Mouse (Mus musculus): ENCODE measurements around the gene Wfdc8. TPM values are rescaled to one million over a fixed set of nuclear protein-coding genes. Genes with fewer than 3 reads are reported as not detected.
A peak's percentile ranks its signal among the peaks of the same experiment; 100 is the strongest.

Gene Wfdc8
- total RNA-seq, 2 experiments from 2014 or later, result not detected

DNA sequence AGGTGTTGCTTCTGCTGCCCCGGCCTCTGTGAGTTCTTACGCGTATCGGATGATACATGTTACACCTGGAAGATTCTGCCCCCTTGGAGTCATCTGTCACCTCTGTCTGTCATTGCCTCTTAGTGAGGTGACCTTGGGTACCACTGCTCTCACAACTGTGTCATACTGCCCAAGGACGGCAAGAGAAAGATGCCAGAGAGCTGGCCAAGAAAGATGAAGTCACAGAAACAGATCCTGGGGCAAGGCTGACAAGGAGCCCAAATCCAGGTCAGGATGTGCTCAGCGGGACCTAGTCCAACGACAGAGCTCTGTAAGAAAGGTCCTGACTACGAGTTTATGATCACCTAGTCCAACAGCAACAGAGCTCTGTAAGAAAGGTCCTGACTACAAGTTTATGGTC is 53.3 kb downstream of the Wfdc8 start:
- DNase-seq (ENCODE audit: extremely low spot score in 1 of 2, low spot score in 2 of 2), result no peak
- intact Hi-C loops (cut with DNase I), result loop anchor here (5.0 kb wide), 1 partner anchor 143 kb away; no protein-coding TSS in a partner anchor
- TF ChIP-seq CTCF (IDR thresholded peaks at IDR 0.05), result no peak
- Histone ChIP-seq H3K4me3 (no peak overlapping the region), H3K27ac (no peak overlapping the region)

- DNase-seq (ENCODE audit: extremely low spot score in 1 of 2, low spot score in 2 of 2), result no peak
- Histone ChIP-seq H3K4me3 (no peak overlapping the region), H3K27ac (no peak overlapping the region)
- no peak for TF ChIP-seq CTCF (IDR thresholded peaks at IDR 0.05)
- intact Hi-C loops (cut with DNase I), result loop anchor here (1.0 kb wide), 1 partner anchor 17 kb away; no protein-coding TSS in a partner anchor
Observed at GRCm38 (mm10) chr2:164558991-164559645, 54.3 kb downstream of the Wfdc8 start.

DNA sequence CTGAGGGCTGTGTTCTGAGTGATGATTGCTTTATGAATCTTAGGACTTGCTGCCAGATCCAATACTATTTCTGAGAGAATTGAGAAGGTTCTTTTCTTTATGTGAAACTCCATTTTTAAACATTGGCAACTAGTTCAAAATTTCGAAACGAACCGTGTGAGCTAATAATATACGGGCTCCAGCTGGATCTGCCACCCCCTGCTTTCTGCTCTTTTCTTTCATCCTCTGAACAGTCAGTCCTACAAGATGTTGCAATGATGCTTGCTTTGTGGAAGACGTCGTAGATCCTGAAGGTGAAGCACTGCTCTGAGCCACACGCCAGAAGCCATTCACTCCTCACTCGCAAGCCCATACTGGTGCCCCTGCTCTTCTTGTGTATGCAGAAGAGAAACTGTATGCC is 55.0 kb downstream of the Wfdc8 start:
- intact Hi-C loops (cut with DNase I), result loop anchor here (1.0 kb wide), 1 partner anchor 16 kb away; no protein-coding TSS in a partner anchor
- H3K27ac ChIP-seq, result no peak overlapping the region

DNA sequence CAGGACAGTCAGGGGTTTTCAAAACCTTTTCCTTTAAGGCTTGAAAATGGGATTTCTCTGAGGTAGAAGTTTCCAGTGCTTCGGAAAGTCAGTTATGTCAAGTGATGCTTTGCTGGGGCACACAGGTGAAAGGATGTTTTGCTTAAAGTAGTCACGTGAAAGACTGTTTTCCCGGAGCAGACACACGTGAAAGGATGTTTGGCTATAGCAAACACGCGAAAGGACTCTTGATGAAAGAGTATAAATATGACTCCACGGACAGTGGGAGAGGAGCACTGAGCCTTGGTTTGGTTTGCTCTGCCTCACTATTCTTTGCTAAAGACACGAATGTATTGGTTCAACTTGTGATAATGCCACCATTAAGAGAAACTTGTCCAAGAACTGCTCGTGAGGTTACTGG is 61.9 kb downstream of the Wfdc8 start:
- no peak overlapping the region for H3K27ac ChIP-seq
- H3K4me3 ChIP-seq, result no peak overlapping the region
- intact Hi-C loops (cut with DNase I), result no loop called here
- DNase-seq (ENCODE audit: extremely low spot score in 1 of 2, low spot score in 2 of 2), result no peak
- TF ChIP-seq CTCF (IDR thresholded peaks at IDR 0.05), result no peak

More for the DNA sequence above, 55.0 kb downstream of the Wfdc8 start:
- DNase-seq (ENCODE audit: extremely low spot score in 1 of 2, low spot score in 2 of 2), result peak in 1 of 2 experiments; percentile 30
- TF ChIP-seq CTCF (IDR thresholded peaks at IDR 0.05), result no peak
- no peak overlapping the region for H3K4me3 ChIP-seq

DNA sequence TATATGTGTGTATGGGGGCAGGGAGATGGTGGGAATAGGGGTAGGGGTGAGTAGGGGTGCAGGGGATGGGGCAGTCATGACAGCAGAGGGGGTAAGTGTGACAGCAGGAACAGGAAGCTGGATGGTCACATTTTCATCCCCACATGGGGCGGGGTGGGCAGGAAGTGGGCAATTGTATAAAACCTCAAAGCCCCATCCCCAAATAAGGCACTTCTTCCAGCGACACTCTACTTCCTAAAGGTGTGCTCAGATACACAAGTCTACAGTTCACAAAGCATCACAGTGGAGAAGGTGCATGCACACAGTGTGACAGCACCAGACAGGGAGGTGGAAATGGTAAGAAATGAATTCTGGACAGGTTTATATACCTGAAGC is 62.5 kb downstream of the Wfdc8 start:
- intact Hi-C loops (cut with DNase I), result no loop called here
- TF ChIP-seq CTCF (IDR thresholded peaks at IDR 0.05), result no peak
- DNase-seq (ENCODE audit: extremely low spot score in 1 of 2, low spot score in 2 of 2), result no peak
- peak overlapping the region; percentile 61 for H3K27ac ChIP-seq
- no peak overlapping the region for H3K4me3 ChIP-seq

GRCm38 (mm10) chr2:164549963-164550894 is 63.2 kb downstream of the Wfdc8 start:
- DNase-seq (ENCODE audit: extremely low spot score in 1 of 2, low spot score in 2 of 2), result peak in 1 of 2 experiments; percentile 36
- intact Hi-C loops (cut with DNase I), result no loop called here
- Histone ChIP-seq H3K27ac (peak overlapping the region; percentile 61), H3K4me3 (no peak overlapping the region)
- no peak for TF ChIP-seq CTCF (IDR thresholded peaks at IDR 0.05)

- intact Hi-C loops (cut with DNase I), result no loop called here
- DNase-seq (ENCODE audit: extremely low spot score in 1 of 2, low spot score in 2 of 2), result no peak
- Histone ChIP-seq H3K27ac (no peak overlapping the region), H3K4me3 (no peak overlapping the region)
- no peak for TF ChIP-seq CTCF (IDR thresholded peaks at IDR 0.05)
Observed at GRCm38 (mm10) chr2:164549338-164549737, 64.1 kb downstream of the Wfdc8 start.

Other genes starting within 250 kb of the Wfdc8 start
- not detected for gene Slpi, start 224.5 kb downstream of the Wfdc8 start, total RNA-seq (2021)
- gene Rbpjl, start 210.5 kb downstream of the Wfdc8 start, total RNA-seq (2021), result under 1 TPM; 0.20 to 0.23 TPM
- gene Matn4, start 208.5 kb downstream of the Wfdc8 start, total RNA-seq (2021), result 10 to 100 TPM; 10.4 to 11.0 TPM
- 10 to 100 TPM; 78.7 to 93.2 TPM for gene Sdc4, start 169.7 kb downstream of the Wfdc8 start, total RNA-seq (2021)
- gene Sys1, start 156.7 kb downstream of the Wfdc8 start, total RNA-seq (2021), result 10 to 100 TPM; 40.8 to 41.3 TPM
- gene Gm20458, start 152.7 kb downstream of the Wfdc8 start, total RNA-seq (2021), result 10 to 100 TPM; 10.2 to 14.1 TPM
- not detected for gene Trp53tg5, start 139.9 kb downstream of the Wfdc8 start, total RNA-seq (2021)
- 100 to 1,000 TPM; 102 to 106 TPM for gene Dbndd2, start 127.5 kb downstream of the Wfdc8 start, total RNA-seq (2021)
- 10 to 100 TPM; 86.3 to 87.0 TPM for gene Pigt, start 116.1 kb downstream of the Wfdc8 start, total RNA-seq (2021)
- 1 to 10 TPM in 1 of 2 experiments, under 1 TPM in 1; 0.70 to 1.3 TPM for gene Wfdc2, start 51.2 kb downstream of the Wfdc8 start, total RNA-seq (2021)
- gene Spint3, start 40.2 kb downstream of the Wfdc8 start, total RNA-seq (2021), result not detected
- gene Wfdc6a, start 28.2 kb downstream of the Wfdc8 start, total RNA-seq (2021), result not detected
- gene Eppin, start 20.0 kb downstream of the Wfdc8 start, total RNA-seq (2021), result not detected
- gene Wfdc6b, start 104 bp downstream of the Wfdc8 start, total RNA-seq (2021), result not detected
- not detected for gene Wfdc16, start 25.2 kb upstream of the Wfdc8 start, total RNA-seq (2021)
- not detected for gene Wfdc10, start 42.4 kb upstream of the Wfdc8 start, total RNA-seq (2021)
- not detected for gene Wfdc9, start 43.0 kb upstream of the Wfdc8 start, total RNA-seq (2021)
- gene Wfdc11, start 60.5 kb upstream of the Wfdc8 start, total RNA-seq (2021), result not detected
- not detected for gene Wfdc13, start 71.5 kb upstream of the Wfdc8 start, total RNA-seq (2021)
- not detected for gene Spint4, start 84.9 kb upstream of the Wfdc8 start, total RNA-seq (2021)
- not detected for gene Spint5, start 101.7 kb upstream of the Wfdc8 start, total RNA-seq (2021)
- 1 to 10 TPM; 1.4 to 1.6 TPM for gene Wfdc3, start 132.3 kb upstream of the Wfdc8 start, total RNA-seq (2021)
- gene Dnttip1, start 132.4 kb upstream of the Wfdc8 start, total RNA-seq (2021), result 10 to 100 TPM; 37.6 to 37.9 TPM
- under 1 TPM in 1 of 2 experiments, not detected in 1; 0.36 TPM for gene Ube2c, start 156.3 kb upstream of the Wfdc8 start, total RNA-seq (2021)
- gene Tnnc2, start 166.3 kb upstream of the Wfdc8 start, total RNA-seq (2021), result 1 to 10 TPM in 1 of 2 experiments, not detected in 1; 1.1 TPM
- gene Snx21, start 172.2 kb upstream of the Wfdc8 start, total RNA-seq (2021), result 10 to 100 TPM; 54.4 to 57.2 TPM
- gene Acot8, start 191.3 kb upstream of the Wfdc8 start, total RNA-seq (2021), result 10 to 100 TPM; 26.6 to 28.3 TPM
- 1 to 10 TPM; 8.6 to 9.0 TPM for gene Zswim3, start 191.5 kb upstream of the Wfdc8 start, total RNA-seq (2021)
- gene Zswim1, start 209.1 kb upstream of the Wfdc8 start, total RNA-seq (2021), result 10 to 100 TPM; 21.7 to 22.7 TPM
- gene Spata25, start 214.9 kb upstream of the Wfdc8 start, total RNA-seq (2021), result under 1 TPM; 0.45 to 0.58 TPM
- 10 to 100 TPM; 89.5 to 96.2 TPM for gene Ctsa, start 219.2 kb upstream of the Wfdc8 start, total RNA-seq (2021)
- gene Neurl2, start 219.8 kb upstream of the Wfdc8 start, total RNA-seq (2021), result 1 to 10 TPM; 3.9 to 5.3 TPM
- gene Pltp, start 244.1 kb upstream of the Wfdc8 start, total RNA-seq (2021), result 10 to 100 TPM; 78.1 to 82.4 TPM

Data from left cerebral cortex, adult 2 months (tissue).